Mouse (Mus musculus) stomach, embryonic 16.5 days (tissue): ENCODE data around the gene Klf12. TPM values are rescaled to one million over a fixed set of nuclear protein-coding genes. Genes with fewer than 3 reads are reported as not detected.

ENCODE experiments used
- ATAC-seq: fragments of 200-750 bp; cut with Nextera tagmentation; 2 replicates; pipeline ENCODE4 v1.8.0; 2017; ENCODE audit warnings: moderate number of reproducible peaks, moderate TSS enrichment; ENCODE audit not compliant: insufficient read depth, low FRiP score
- H3K27ac ChIP-seq: fragments of 300-500 bp; sonication (generic); 2 replicates; pipeline ENCODE4 v1.5.1; 2014; ENCODE audit warnings: low read length
- H3K27me3 ChIP-seq: fragments of 300-500 bp; sonication (generic); 2 replicates; pipeline ENCODE4 v1.6.1; 2014; ENCODE audit warnings: low read length, control low read depth, mixed read lengths; ENCODE audit not compliant: control insufficient read depth, insufficient read depth
- H3K36me3 ChIP-seq: fragments of 300-500 bp; sonication (generic); 2 replicates; pipeline ENCODE4 v1.6.1; 2014; ENCODE audit warnings: low read length; ENCODE audit not compliant: control insufficient read depth, insufficient read depth
- H3K4me1 ChIP-seq: fragments of 300-500 bp; sonication (generic); 2 replicates; pipeline ENCODE4 v1.6.1; 2014; ENCODE audit warnings: low read length, control low read depth, mixed read lengths; ENCODE audit not compliant: control insufficient read depth, insufficient read depth
- H3K4me2 ChIP-seq: fragments of 300-500 bp; sonication (generic); 2 replicates; pipeline ENCODE4 v1.6.1; 2014; ENCODE audit warnings: low read depth, low read length, mixed read lengths
- H3K4me3 ChIP-seq: fragments of 300-500 bp; sonication (generic); replicated peaks from 2 replicates; pipeline ENCODE4 v1.5.1; 2014; ENCODE audit warnings: mild to moderate bottlenecking, low read length
- H3K9ac ChIP-seq: fragments of 300-500 bp; sonication (generic); 2 replicates; pipeline ENCODE4 v1.6.1; 2014; ENCODE audit warnings: low read length
- H3K9me3 ChIP-seq: fragments of 300-500 bp; sonication (generic); replicated peaks from 2 replicates; pipeline ENCODE4 v1.6.1; 2016; ENCODE audit warnings: low read length, control low read depth; ENCODE audit not compliant: control insufficient read depth
- WGBS: fragments of 180-500 bp; shearing (Covaris S2); extraction: QIAGEN DNeasy Blood & Tissue Kit; methylation state at CpG from one replicate; pipeline ENCODE4 v1.1.7; 2014; 5-methylcytosine and 5-hydroxymethylcytosine counted together
- polyA plus RNA-seq: library from polyadenylated mRNA; unstranded; fragments of >200 nt; fragmentation: Nextera tagmentation; extraction: Ambion mirVana; gene quantifications from 2 replicates; pipeline ENCODE4 v1.2.1, GENCODE M21; 2015

The Klf12 gene
- polyA plus RNA-seq, 1 experiment from 2014 or later: 14.4 TPM

- H3K9ac ChIP-seq: no peak overlapping the region
- ATAC-seq: no peak
- H3K27me3 ChIP-seq: no peaks in the 10 kb centered on the region
- no peaks in the 10 kb centered on the region for H3K9me3 ChIP-seq
- H3K4me2 ChIP-seq: no peak overlapping the region
- no peak overlapping the region for H3K4me3 ChIP-seq
- H3K27ac ChIP-seq: no peak overlapping the region
- no peaks in the 10 kb centered on the region for H3K36me3 ChIP-seq
- 0 out of 2 replicates have a peak, but pooled peaks cover 4% of the 10 kb centered on the region for H3K4me1 ChIP-seq
- WGBS: 83% methylated on average over 10 of the region's 10 CpGs
Observed at GRCm38 (mm10) chr14:100097208-100098189, 187.0 kb downstream of the Klf12 start.

- H3K9me3 ChIP-seq: no peaks in the 10 kb centered on the region
- H3K36me3 ChIP-seq: no peaks in the 10 kb centered on the region
- ATAC-seq: no peak
Observed at GRCm38 (mm10) chr14:100095730-100096129, 188.7 kb downstream of the Klf12 start.

GRCm38 (mm10) chr14:100090517-100090916, 194.0 kb downstream of the Klf12 start:
- H3K4me1 ChIP-seq: no peaks in the 10 kb centered on the region
- no peak overlapping the region for H3K4me2 ChIP-seq
- H3K4me3 ChIP-seq: no peak overlapping the region
- H3K27me3 ChIP-seq: no peaks in the 10 kb centered on the region
- no peaks in the 10 kb centered on the region for H3K9me3 ChIP-seq
- H3K9ac ChIP-seq: no peak overlapping the region
- WGBS: 100% methylated on average over 1 of the region's 1 CpGs
- H3K27ac ChIP-seq: no peak overlapping the region
- no peak for ATAC-seq
- H3K36me3 ChIP-seq: no peaks in the 10 kb centered on the region

More at GRCm38 (mm10) chr14:100095730-100096129, 188.7 kb downstream of the Klf12 start:
- Histone ChIP-seq H3K9ac (no peak overlapping the region), H3K27me3 (no peaks in the 10 kb centered on the region), H3K4me2 (no peak overlapping the region), H3K4me3 (no peak overlapping the region), H3K4me1 (0 out of 2 replicates have a peak, but pooled peaks cover 4% of the 10 kb centered on the region), H3K27ac (no peak overlapping the region)
- 38% methylated on average over 3 of the region's 3 CpGs for WGBS

- Histone ChIP-seq H3K27ac (no peak overlapping the region), H3K4me1 (no peaks in the 10 kb centered on the region), H3K27me3 (no peaks in the 10 kb centered on the region), H3K4me3 (no peak overlapping the region), H3K4me2 (no peak overlapping the region), H3K9me3 (no peaks in the 10 kb centered on the region), H3K9ac (no peak overlapping the region), H3K36me3 (no peaks in the 10 kb centered on the region)
- ATAC-seq: no peak
- 76% methylated on average over 4 of the region's 4 CpGs for WGBS
Observed at GRCm38 (mm10) chr14:100079620-100080019, 204.9 kb downstream of the Klf12 start.

- H3K9me3 ChIP-seq: no peaks in the 10 kb centered on the region
- no peak overlapping the region for H3K4me2 ChIP-seq
- no peak overlapping the region for H3K9ac ChIP-seq
- no peak overlapping the region for H3K27ac ChIP-seq
- no peaks in the 10 kb centered on the region for H3K27me3 ChIP-seq
- H3K4me3 ChIP-seq: no peak overlapping the region
- ATAC-seq: no peak
- H3K36me3 ChIP-seq: no peaks in the 10 kb centered on the region
- no peaks in the 10 kb centered on the region for H3K4me1 ChIP-seq
- 64% methylated on average over 12 of the region's 12 CpGs for WGBS
Observed at GRCm38 (mm10) chr14:100072431-100073195, 211.9 kb downstream of the Klf12 start.

GRCm38 (mm10) chr14:100069543-100070090, 214.9 kb downstream of the Klf12 start:
- Histone ChIP-seq H3K36me3 (no peaks in the 10 kb centered on the region), H3K4me3 (no peak overlapping the region), H3K4me1 (no peaks in the 10 kb centered on the region), H3K9me3 (no peaks in the 10 kb centered on the region), H3K9ac (no peak overlapping the region), H3K27ac (no peak overlapping the region), H3K27me3 (no peaks in the 10 kb centered on the region), H3K4me2 (no peak overlapping the region)
- 74% methylated on average over 2 of the region's 2 CpGs for WGBS
- no peak for ATAC-seq

- no peak overlapping the region for H3K4me3 ChIP-seq
- H3K4me2 ChIP-seq: no peak overlapping the region
- H3K9me3 ChIP-seq: no peaks in the 10 kb centered on the region
- H3K27ac ChIP-seq: no peak overlapping the region
- 58% methylated on average over 5 of the region's 5 CpGs for WGBS
- H3K36me3 ChIP-seq: no peaks in the 10 kb centered on the region
- no peak overlapping the region for H3K9ac ChIP-seq
- ATAC-seq: no peak
- no peaks in the 10 kb centered on the region for H3K4me1 ChIP-seq
- no peaks in the 10 kb centered on the region for H3K27me3 ChIP-seq
Observed at GRCm38 (mm10) chr14:100068715-100069114, 215.8 kb downstream of the Klf12 start.

- Histone ChIP-seq H3K9ac (no peak overlapping the region), H3K27me3 (no peaks in the 10 kb centered on the region), H3K4me1 (no peaks in the 10 kb centered on the region), H3K9me3 (no peaks in the 10 kb centered on the region), H3K36me3 (no peaks in the 10 kb centered on the region), H3K4me2 (no peak overlapping the region), H3K27ac (no peak overlapping the region), H3K4me3 (no peak overlapping the region)
- WGBS: 92% methylated on average over 1 of the region's 1 CpGs
- no peak for ATAC-seq
Observed at GRCm38 (mm10) chr14:100062516-100062915, 222.0 kb downstream of the Klf12 start.

GRCm38 (mm10) chr14:100054150-100054549, 230.3 kb downstream of the Klf12 start:
- H3K36me3 ChIP-seq: no peaks in the 10 kb centered on the region
- no peak overlapping the region for H3K4me2 ChIP-seq
- ATAC-seq: no peak
- H3K27ac ChIP-seq: no peak overlapping the region
- H3K4me1 ChIP-seq: no peaks in the 10 kb centered on the region
- H3K9me3 ChIP-seq: no peaks in the 10 kb centered on the region
- no peaks in the 10 kb centered on the region for H3K27me3 ChIP-seq
- H3K4me3 ChIP-seq: no peak overlapping the region
- no peak overlapping the region for H3K9ac ChIP-seq
- 59% methylated on average over 2 of the region's 2 CpGs for WGBS
